Mouse (Mus musculus) cerebellum, adult 18-20 months (tissue): ENCODE results near the gene Pard3.

Experiments
- DNase-seq, 2 experiments: peaks; one replicate each; pipeline ENCODE4 v3.0.0; 2021

Gene Pard3

DNA sequence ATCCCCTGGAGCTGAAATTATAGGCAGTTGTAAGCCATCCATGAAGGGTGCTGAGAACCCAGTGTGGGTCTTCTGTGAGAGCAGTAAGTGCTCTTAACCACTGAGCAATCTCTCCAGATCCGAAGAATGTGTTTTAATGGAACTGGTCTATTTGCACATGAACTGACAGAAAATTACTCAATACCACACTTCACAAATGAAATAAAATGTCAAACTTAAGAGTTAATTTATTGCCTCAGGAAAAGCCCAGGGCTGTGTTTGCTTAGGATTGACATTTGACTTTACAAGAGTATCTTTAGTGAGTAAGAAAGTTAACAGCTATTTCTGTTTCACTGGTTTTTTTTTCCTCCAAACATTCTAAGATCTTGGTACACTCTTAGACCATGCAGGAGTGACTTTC is 23.7 kb downstream of the Pard3 start:
- DNase-seq: no peak

DNA sequence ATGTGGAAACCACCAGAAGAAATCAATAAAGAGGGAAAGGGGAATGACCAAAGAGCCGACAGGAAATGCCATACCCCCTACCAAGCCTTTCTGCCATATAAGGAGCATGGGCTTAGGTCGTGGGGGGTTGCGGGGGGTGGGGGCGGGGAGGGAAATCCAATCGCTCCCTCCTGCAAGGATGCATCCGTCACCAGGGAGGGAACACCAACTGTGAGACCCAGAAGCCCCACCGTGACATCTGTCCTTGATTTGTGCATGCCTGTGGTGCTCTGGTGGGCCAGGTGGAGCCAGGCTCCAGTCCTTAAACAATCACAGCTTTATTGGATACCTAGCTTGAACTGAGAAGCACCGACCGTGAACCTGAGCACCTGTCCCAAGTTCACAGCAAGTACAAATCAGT is 24.7 kb downstream of the Pard3 start:
- DNase-seq: no peak

DNA sequence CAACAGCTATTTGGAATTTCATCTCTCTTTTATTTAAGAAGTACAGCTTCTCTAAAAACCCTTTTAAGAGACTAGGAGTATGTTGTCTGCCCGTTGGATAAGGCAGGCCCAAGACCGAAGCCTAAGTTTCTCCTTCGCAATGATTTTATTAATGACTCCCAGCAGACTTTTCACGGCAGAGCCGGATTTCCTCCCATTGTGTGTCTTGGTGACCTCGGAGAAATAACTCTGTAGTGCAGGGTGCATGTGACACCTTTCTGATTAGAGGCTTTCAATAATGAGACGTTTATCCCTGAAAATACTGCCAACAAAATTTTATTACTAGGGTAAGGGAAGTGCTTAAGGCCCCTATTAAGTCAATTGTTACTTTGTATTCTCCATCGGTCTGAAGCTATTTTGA is 25.3 kb downstream of the Pard3 start:
- no peak for DNase-seq

DNA sequence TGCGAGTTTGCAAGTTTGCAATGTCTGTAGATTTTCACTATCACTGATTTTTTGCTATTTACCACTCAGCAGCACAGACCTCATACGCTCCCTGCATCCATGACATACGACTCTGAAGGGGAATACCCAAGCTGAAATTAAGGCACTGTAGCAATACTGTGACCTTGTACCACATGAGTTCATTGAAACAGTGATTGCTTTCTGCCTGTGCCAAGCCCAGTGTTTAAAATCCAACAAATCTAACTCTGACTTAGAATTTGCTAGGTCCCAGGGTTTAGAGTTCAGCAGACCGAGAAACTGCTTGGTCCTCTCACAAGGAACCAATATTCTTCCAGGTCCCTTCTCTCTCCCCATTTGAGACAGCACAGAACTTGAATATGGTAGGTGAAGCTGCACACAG is 26.7 kb downstream of the Pard3 start:
- no peak for DNase-seq

GRCm38 (mm10) chr8:127091936-127092335 is 28.2 kb downstream of the Pard3 start:
- DNase-seq: no peak

GRCm38 (mm10) chr8:127092383-127093112 is 28.9 kb downstream of the Pard3 start:
- peak; percentile 32 to 41 for DNase-seq

GRCm38 (mm10) chr8:127093113-127093426 is 29.4 kb downstream of the Pard3 start:
- no peak for DNase-seq

DNA sequence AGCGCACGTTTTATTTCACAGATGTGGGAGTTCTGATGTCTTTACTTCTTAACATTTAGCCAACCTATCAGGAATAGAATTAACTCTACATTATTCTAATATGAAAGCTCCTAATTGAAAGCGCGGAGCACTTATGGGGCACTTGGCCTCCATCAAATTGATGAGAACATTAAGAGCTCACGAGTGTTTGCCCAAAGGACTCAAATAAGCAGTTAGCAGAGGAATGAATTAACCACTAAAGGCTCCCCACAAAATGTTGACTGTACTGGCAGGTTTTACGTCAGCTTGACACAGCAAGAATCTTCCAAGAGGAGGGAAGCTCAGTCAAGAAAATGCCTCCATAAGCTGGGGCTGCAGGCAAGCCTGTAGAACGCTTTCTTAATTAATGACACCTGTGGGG is 32.1 kb downstream of the Pard3 start:
- DNase-seq: no peak

GRCm38 (mm10) chr8:127099439-127100090 is 35.9 kb downstream of the Pard3 start:
- no peak for DNase-seq

GRCm38 (mm10) chr8:127103256-127103655 is 39.6 kb downstream of the Pard3 start:
- no peak for DNase-seq

GRCm38 (mm10) chr8:127104616-127105015 is 40.9 kb downstream of the Pard3 start:
- no peak for DNase-seq

GRCm38 (mm10) chr8:127107928-127108327 is 44.2 kb downstream of the Pard3 start:
- peak; percentile 92 to 95 for DNase-seq

DNA sequence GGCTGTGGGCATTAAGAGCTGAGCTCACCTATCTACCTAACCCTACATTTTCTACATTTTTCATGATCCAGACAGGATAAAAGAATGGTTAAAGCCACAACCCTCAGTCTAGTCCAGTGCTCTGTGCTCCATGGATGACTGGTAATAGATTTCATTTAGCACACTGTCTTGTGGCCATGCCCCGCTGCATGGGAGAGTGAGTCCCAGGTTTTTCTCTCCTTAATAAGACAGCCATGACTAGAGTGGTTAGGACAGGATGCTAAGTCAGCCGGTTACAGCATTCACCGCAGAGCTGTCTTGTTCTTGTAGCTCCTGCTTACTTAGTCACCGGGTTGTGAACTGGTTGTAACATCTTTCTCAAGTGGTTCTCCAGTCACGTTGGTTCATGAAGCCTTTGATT is 49.5 kb downstream of the Pard3 start:
- DNase-seq: no peak

DNA sequence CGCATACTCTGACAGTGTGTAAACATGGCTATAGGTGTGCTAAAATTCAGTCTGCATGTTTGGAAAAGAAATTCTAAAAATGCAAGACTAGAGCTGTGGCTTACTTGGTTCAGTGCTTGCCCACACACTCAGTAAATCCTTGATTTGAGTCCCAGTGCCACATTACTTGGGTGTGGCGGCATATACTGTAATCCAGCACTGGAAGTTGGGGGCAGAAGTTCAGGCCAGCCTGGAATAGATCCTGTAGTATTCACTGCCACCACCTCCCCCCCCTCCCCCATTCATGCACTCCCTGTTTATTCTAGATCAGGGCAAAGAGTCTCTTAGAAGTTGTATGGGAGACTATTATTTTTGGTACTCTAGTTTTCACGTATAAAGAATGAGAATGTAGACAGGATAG is 52.1 kb downstream of the Pard3 start:
- no peak for DNase-seq

DNA sequence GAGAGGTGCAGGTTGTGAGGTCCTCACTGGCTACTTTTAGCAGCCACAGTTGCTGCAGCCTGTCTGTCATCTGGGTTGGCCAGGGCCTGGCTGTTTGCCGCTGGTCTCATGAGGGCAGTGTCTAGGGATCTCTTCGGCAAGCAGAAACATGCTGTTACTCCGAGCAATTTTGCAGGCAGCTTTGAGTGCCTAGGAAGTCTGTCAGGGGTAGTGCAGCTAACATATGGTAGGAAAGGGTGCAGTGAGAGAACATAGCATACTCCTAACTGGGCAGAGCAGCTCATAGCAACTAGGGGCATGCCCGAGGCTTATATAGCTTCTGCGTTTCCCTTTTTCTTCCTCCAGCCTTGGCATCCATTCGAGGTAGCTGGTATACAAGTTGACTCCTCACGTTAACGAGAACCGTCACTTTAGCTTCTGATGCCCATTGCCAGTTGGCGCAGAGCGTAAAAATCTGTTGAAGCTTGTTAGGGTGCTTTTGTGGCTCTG is 54.7 kb downstream of the Pard3 start:
- DNase-seq: peak; percentile 26 to 28

GRCm38 (mm10) chr8:127123391-127123790 is 59.7 kb downstream of the Pard3 start:
- no peak for DNase-seq

- no peak for DNase-seq
These were observed 61.1 kb downstream of the Pard3 start for GRCm38 (mm10) chr8:127124795-127125194.

DNA sequence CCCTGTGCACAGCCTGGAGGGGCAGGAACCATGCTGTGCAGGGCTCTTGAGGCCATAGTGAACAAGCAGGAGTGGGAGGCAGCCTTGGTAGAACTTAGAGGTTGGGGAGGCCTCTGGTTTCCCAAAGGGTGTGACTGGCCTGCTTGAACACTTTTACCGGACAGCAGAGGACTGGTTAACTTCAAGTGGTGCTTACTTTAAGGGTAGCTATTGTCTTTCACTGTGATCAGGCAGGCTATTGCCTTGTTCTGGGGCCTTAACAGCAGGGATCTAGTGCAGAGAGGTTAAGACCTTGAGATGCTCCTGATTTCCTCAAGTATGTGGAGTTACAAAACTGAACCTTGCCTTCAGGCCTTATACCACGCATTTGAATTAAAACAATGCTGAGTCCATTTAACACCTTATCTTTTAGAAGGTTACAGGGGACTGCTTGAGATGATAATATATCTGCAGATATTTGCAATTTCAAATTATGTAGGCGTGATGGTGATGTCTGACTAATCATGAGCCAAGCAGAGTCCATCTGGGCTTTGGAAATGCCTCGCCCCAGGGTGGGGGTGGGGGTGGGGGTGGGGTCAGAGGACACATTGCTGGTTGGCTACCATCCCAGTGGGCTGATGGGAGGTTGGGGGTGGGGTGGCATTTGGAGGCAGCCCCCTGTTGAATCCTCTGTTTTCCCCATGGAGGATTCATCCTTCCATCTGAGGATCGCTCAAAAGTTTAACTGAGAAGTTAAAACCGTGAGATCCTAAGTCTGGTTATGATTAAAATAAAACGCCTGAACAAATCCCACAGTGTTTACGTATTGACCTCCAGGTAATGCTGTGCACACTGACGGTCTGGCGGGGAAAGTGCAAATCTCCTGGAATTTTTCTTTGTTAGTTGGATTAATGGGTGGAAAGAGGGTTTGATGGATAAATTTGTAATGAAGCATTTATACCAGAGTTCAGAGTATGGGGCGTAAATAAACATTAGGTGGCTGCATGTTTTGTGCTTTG is 62.3 kb downstream of the Pard3 start:
- DNase-seq: no peak

DNA sequence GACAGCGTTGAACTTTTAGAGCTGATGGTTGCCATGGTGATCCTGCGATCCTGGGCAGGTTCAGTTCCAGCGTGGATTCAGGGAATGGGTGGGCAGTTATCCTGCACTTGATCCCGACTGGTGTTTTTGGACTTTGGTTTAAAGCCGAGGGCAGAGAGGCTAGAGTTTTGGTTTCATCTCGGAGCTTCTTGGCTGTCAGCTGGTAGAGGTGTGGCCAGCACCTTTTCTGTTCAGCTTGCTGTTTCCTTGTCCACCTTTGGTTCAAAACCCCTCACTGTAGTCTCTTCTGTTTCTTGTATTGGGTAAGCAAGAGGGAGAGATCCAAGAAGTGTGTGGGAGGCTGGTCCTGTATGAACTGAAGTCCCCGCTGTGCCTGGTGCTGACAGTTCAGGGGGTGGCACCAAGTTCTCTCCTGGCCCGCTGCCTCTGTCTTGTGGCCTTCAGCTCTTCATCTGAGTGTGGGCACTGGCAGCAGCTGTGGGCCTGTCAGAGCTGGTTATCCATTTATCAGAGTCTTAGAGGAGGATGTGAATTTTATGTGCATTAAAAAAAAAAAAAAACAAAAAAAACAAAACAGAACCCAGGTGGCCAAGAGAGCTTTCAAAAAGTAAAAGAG is 65.2 kb downstream of the Pard3 start:
- no peak for DNase-seq

DNA sequence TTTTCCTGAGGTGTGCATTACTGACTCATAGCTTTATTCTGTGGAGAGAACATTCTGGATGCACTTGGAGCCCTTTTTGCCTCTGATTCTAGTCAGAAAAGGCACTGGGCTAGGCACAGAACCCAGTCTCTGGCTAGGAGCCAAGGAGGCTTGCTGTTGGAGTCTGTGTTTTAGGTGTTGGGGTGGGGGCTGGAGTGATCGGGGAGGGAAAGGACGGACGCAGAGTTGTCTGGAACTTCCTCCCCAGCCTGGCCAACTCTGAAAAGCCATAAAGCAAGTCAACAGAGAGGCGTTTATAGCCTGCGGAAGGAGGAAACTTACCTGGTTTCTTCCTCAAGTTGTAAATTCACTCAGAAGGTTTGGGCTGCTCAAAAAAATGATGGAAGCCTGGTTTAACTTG is 70.6 kb downstream of the Pard3 start:
- DNase-seq: no peak

GRCm38 (mm10) chr8:127136201-127136600 is 72.5 kb downstream of the Pard3 start:
- DNase-seq: no peak

GRCm38 (mm10) chr8:127136781-127137180 is 73.1 kb downstream of the Pard3 start:
- no peak for DNase-seq

- peak; percentile 78 to 81 for DNase-seq
These were observed 75.5 kb downstream of the Pard3 start for GRCm38 (mm10) chr8:127139154-127139553.
